Comparison of ENCODE assay signal across 8 mouse cellular contexts in genomic region chr12:106478381-106478781, GRCm38 (mm10).
A peak's percentile ranks its signal among the peaks of the same experiment; 100 is the strongest.
DNase-seq lines count a peak whose midpoint lies in the region; ATAC-seq and TF ChIP-seq lines count a peak whose summit lies in the region.

No protein-coding gene starts in this region.

- H3K4me2 ChIP-seq in hindbrain, embryonic 16.5 days (ENCODE audit: low read length), result peak overlapping the region; percentile 61
- peak overlapping the region; percentile 56 for H3K4me2 ChIP-seq in neural tube, embryonic 11.5 days (ENCODE audit: low read depth)

- H3K36me3 ChIP-seq in hindbrain, embryonic 16.5 days (ENCODE audit: control insufficient read depth, insufficient read depth, low read length), result no peaks in the 10 kb centered on the region
- no peaks in the 10 kb centered on the region for H3K36me3 ChIP-seq in neural tube, embryonic 11.5 days (ENCODE audit: control insufficient read depth, insufficient read depth, low read length)

- H3K4me3 ChIP-seq in cortical plate, adult 2 months (ENCODE audit: insufficient read depth, low read length), result peak overlapping the region; percentile 24
- peak overlapping the region; percentile 10 for H3K4me3 ChIP-seq in hindbrain, embryonic 16.5 days (ENCODE audit: low read length)
- H3K4me3 ChIP-seq in neural tube, embryonic 11.5 days (ENCODE audit: low read depth, low read length), result peak overlapping the region; percentile 21

- no peak for TF ChIP-seq POLR2A in cortical plate, adult 2 months (IDR thresholded peaks at IDR 0.05; ENCODE audit: extremely low read depth, insufficient read depth, low read length)

- no peak for ATAC-seq in hindbrain, embryonic 16.5 days
- ATAC-seq in neural tube, embryonic 11.5 days (ENCODE audit: insufficient read depth, low FRiP score, low TSS enrichment), result no peak

- H3K27me3 ChIP-seq in hindbrain, embryonic 16.5 days (replicated peaks; ENCODE audit: control insufficient read depth, insufficient read depth, low read length), result no peaks in the 10 kb centered on the region
- 0 out of 2 replicates have a peak, but pooled peaks cover 8% of the 10 kb centered on the region for H3K27me3 ChIP-seq in neural tube, embryonic 11.5 days (ENCODE audit: control insufficient read depth, insufficient read depth, low read length)

- peaks cover 6% of the 10 kb centered on the region; the same call in 1 of the 2 replicates for H3K4me1 ChIP-seq in cortical plate, adult 2 months (ENCODE audit: control insufficient read depth, insufficient read depth, low read length)
- H3K4me1 ChIP-seq in hindbrain, embryonic 16.5 days (ENCODE audit: control insufficient read depth, insufficient read depth, low read depth, low read length), result peaks cover 15% of the 10 kb centered on the region
- H3K4me1 ChIP-seq in neural tube, embryonic 11.5 days (ENCODE audit: control insufficient read depth, insufficient read depth, low read length), result peaks cover 20% of the 10 kb centered on the region

- DNase-seq in kidney, postnatal 4 days, result peak; percentile 8 to 15
- no peak for DNase-seq in kidney, postnatal 14 days
- DNase-seq in neural tube, embryonic 11.5 days (ENCODE audit: low spot score), result peak; percentile 41
- no peak for DNase-seq in spleen, postnatal 14 days (ENCODE audit: low spot score in 2 of 2)
- no peak for DNase-seq in adipocyte (ENCODE audit: low spot score)
- DNase-seq in natural killer cell, adult 2 months (ENCODE audit: low spot score in 2 of 2), result no peak

- H3K9ac ChIP-seq in hindbrain, embryonic 16.5 days (ENCODE audit: low read depth, low read length), result peak overlapping the region; percentile 31; the same call in 1 of the 2 replicates
- H3K9ac ChIP-seq in neural tube, embryonic 11.5 days (ENCODE audit: low read length), result no peak overlapping the region

- TF ChIP-seq CTCF in cortical plate, adult 2 months (IDR thresholded peaks at IDR 0.05; ENCODE audit: extremely low read depth, insufficient read depth, low read length), result no peak

- peak overlapping the region; percentile 74 for H3K27ac ChIP-seq in cortical plate, adult 2 months (ENCODE audit: insufficient read depth, low read length)
- no peak overlapping the region for H3K27ac ChIP-seq in hindbrain, embryonic 16.5 days (ENCODE audit: low read depth, low read length)
- H3K27ac ChIP-seq in neural tube, embryonic 11.5 days (ENCODE audit: low read depth, low read length), result no peak overlapping the region

- no peaks in the 10 kb centered on the region for H3K9me3 ChIP-seq in hindbrain, embryonic 16.5 days (ENCODE audit: control insufficient read depth, low read length)
- H3K9me3 ChIP-seq in neural tube, embryonic 11.5 days (ENCODE audit: control insufficient read depth, low read length), result no peaks in the 10 kb centered on the region

- WGBS in hindbrain, embryonic 16.5 days, result under 1% methylated on average over 18 of the region's 18 CpGs
- under 1% methylated on average over 18 of the region's 18 CpGs for WGBS in neural tube, embryonic 11.5 days

Comparison
In these comparisons a context has a peak if more than half of its experiments do, and no peak if none do; other contexts are left out.
1. DNase-seq: peak in kidney, postnatal 4 days (2 of 2) and neural tube, embryonic 11.5 days (single experiment); none in kidney, postnatal 14 days (single experiment), spleen, postnatal 14 days (0 of 2), adipocyte (single experiment) and natural killer cell, adult 2 months (0 of 2).
2. Peak in every context shown above with its lines, with median percentiles within 50 percentile points of each other: H3K4me3 ChIP-seq.